Mouse (Mus musculus) stomach, postnatal 0 days (tissue): ENCODE measurements at regions not wholly inside any gene's neighbourhood (a gene's known extent, or its start where the extent isn't known, plus 50 kb on each side); places are given as distances from the start of the nearest gene placed in this dataset.

Source experiments
- ATAC-seq: fragments of 200-750 bp; cut with Nextera tagmentation; 2 replicates; pipeline ENCODE4 v1.8.0; 2017; ENCODE audit not compliant: low FRiP score, low TSS enrichment
- DNase-seq: peaks from one replicate; pipeline ENCODE4 v3.0.0-alpha.2; 2016; ENCODE audit warnings: low spot score
- H3K27ac ChIP-seq: fragments of 300-500 bp; sonication (generic); replicated peaks from 2 replicates; pipeline ENCODE4 v1.5.1; 2014; ENCODE audit warnings: mild to moderate bottlenecking, control low read depth
- H3K27me3 ChIP-seq: fragments of 300-500 bp; sonication (generic); 2 replicates; pipeline ENCODE4 v1.6.1; 2014; ENCODE audit warnings: low read length; ENCODE audit not compliant: control insufficient read depth, insufficient read depth
- H3K36me3 ChIP-seq: fragments of 300-500 bp; sonication (generic); 2 replicates; pipeline ENCODE4 v1.6.1; 2014; ENCODE audit warnings: low read length, mixed read lengths; ENCODE audit not compliant: control insufficient read depth, insufficient read depth
- H3K4me1 ChIP-seq: fragments of 300-500 bp; sonication (generic); replicated peaks from 2 replicates; pipeline ENCODE4 v1.6.1; 2014; ENCODE audit warnings: antibody characterized with exemption; ENCODE audit not compliant: control insufficient read depth, insufficient read depth
- H3K4me2 ChIP-seq: fragments of 300-500 bp; sonication (generic); replicated peaks from 2 replicates; pipeline ENCODE4 v1.6.1; 2014; ENCODE audit warnings: low read depth, mild to moderate bottlenecking, control low read depth, moderate library complexity
- H3K4me3 ChIP-seq: fragments of 300-500 bp; sonication (generic); 2 replicates; pipeline ENCODE4 v1.5.1; 2014; ENCODE audit warnings: low read depth, low read length, control low read depth
- H3K9ac ChIP-seq: fragments of 300-500 bp; sonication (generic); 2 replicates; pipeline ENCODE4 v1.6.1; 2014; ENCODE audit warnings: mild to moderate bottlenecking, low read length, control low read depth, mixed read lengths
- H3K9me3 ChIP-seq: fragments of 300-500 bp; sonication (generic); 2 replicates; pipeline ENCODE4 v1.6.1; 2016; ENCODE audit warnings: low read length; ENCODE audit not compliant: control insufficient read depth
- CTCF ChIP-seq: IDR thresholded peaks from 2 replicates; pipeline ENCODE4 v1.5.1; 2016; ENCODE audit warnings: antibody characterized with exemption, low read depth, mild to moderate bottlenecking, moderate library complexity
- EP300 ChIP-seq: optimal IDR thresholded peaks from 2 replicates; pipeline ENCODE3; 2016; ENCODE audit warnings: antibody characterized with exemption
- WGBS: fragments of 180-500 bp; shearing (Covaris S2); extraction: QIAGEN DNeasy Blood & Tissue Kit; methylation state at CpG from one replicate; pipeline ENCODE4 v1.1.7; 2014; 5-methylcytosine and 5-hydroxymethylcytosine counted together

DNA sequence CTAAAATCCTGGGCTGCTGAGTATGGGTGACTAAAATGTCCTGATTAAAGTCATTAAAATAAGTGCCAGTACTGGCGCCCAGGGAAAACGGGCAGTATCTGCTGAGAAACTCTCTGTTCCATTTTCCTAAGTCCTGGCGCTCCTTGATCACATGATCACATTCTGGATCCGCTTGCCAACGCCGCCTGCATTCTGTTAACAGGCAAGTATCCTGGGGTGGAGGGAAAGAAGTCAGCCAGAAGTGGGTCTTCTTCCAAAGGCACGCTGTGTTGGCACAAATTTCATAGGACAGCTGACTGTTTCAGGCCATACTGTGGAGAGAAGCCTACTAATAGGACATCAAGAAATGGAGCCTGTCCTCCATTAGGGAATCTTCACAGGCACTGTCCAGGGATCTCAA is 52.0 kb upstream of the Akirin2 start:
- Histone ChIP-seq H3K27ac (no peak overlapping the region), H3K36me3 (no peaks in the 10 kb centered on the region), H3K9me3 (no peaks in the 10 kb centered on the region), H3K4me2 (no peak overlapping the region), H3K4me3 (no peak overlapping the region), H3K27me3 (no peaks in the 10 kb centered on the region), H3K9ac (no peak overlapping the region), H3K4me1 (no peaks in the 10 kb centered on the region)
- TF ChIP-seq CTCF, result no peak
- TF ChIP-seq EP300, result no peak
- ATAC-seq (no peak), DNase-seq (no peak)
- WGBS, result 93% methylated on average over 7 of the region's 7 CpGs

DNA sequence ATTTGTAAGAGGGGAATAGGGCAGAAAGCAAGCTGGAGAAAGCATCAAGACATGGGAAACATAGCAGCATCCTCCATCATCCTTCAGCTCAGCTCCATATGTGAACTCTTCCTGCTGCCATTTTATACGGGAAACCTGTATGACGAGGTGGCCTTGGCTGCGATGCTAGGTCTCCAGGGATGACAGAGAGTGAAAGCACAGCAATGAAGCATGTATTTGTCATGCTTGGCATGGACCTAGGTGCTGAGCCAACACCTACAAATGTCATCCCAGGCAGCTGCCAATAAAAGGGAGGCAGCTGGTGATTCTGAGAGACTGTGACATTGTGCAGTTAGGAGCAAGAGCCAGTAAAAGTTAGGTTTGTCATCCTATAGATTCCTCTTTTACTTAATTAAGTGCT is 51.0 kb upstream of the Akirin2 start:
- no peak for DNase-seq
- TF ChIP-seq EP300 (no peak), CTCF (no peak)
- no peak overlapping the region for H3K4me3 ChIP-seq
- WGBS, result 93% methylated on average over 3 of the region's 3 CpGs
- no peak for ATAC-seq
- H3K9me3 ChIP-seq, result no peaks in the 10 kb centered on the region
- H3K27ac ChIP-seq, result no peak overlapping the region
- H3K9ac ChIP-seq, result no peak overlapping the region
- no peaks in the 10 kb centered on the region for H3K4me1 ChIP-seq
- H3K27me3 ChIP-seq, result no peaks in the 10 kb centered on the region
- H3K4me2 ChIP-seq, result no peak overlapping the region
- H3K36me3 ChIP-seq, result no peaks in the 10 kb centered on the region
